Mouse (Mus musculus): ENCODE measurements around the gene Gm21970.

GRCm38 (mm10) chr16:91451949-91452348, 60.4 kb downstream of the Gm21970 start:
- TF ChIP-seq CTCF (IDR thresholded peaks at IDR 0.05; ENCODE audit: control insufficient read depth, insufficient read depth, insufficient replicate concordance, low read depth, low read length) (no peak), POLR2A (IDR thresholded peaks at IDR 0.05; ENCODE audit: control insufficient read depth, low read depth, low read length) (no peak)
